ENCODE assay signal across 28 mouse cellular contexts in genomic region chr4:126852971-126853370, GRCm38 (mm10).
DNase-seq lines count a peak whose midpoint lies in the region; ATAC-seq lines count a peak whose summit lies in the region.
"Had no signal": no experiment of that assay in that cellular context is flagged by ENCODE, and none has a peak within 500 bp of the region (broad histone marks: within the 10 kb centered on the region; RNA-seq: fewer than 3 reads in every experiment).

No protein-coding gene starts in this region.

- no peaks in the 10 kb centered on the region for H3K9me3 ChIP-seq in heart, embryonic 10.5 days
- H3K9me3 ChIP-seq in liver, embryonic 11.5 days (ENCODE audit: control insufficient read depth, low read length): no peaks in the 10 kb centered on the region
- no peaks in the 10 kb centered on the region for H3K9me3 ChIP-seq in limb, embryonic 10.5 days (replicated peaks)
- H3K9me3 ChIP-seq: embryonic facial prominence, embryonic 15.5 days; forebrain, embryonic 13.5 days; heart, embryonic 13.5 days; hindbrain, embryonic 15.5 days; midbrain, embryonic 10.5 days; neural tube, embryonic 12.5 days had no signal

- DNase-seq in heart, embryonic 10.5 days (ENCODE audit: low spot score): no peak
- no peak for DNase-seq in heart, adult 18-20 months
- DNase-seq in liver, embryonic 11.5 days (ENCODE audit: low spot score): no peak
- DNase-seq in liver: no peak
- peak; percentile 54 for DNase-seq in cerebellum, postnatal 14 days
- DNase-seq in limb, embryonic 10.5 days (ENCODE audit: low spot score): no peak
- no peak for DNase-seq in gastrocnemius, postnatal 10 days
- DNase-seq: adrenal gland, postnatal 25 days; B cell, adult 2 months; gastrocnemius, postnatal 36 days; heart, adult 2 months; heart, postnatal 10 days; kidney, adult 8-10 months; kidney, postnatal 4 days; lung, adult 2 months; lung, postnatal 14 days; right cerebral cortex, postnatal 4 days; thymus, postnatal 4 days had no signal

- H3K4me2 ChIP-seq in liver, embryonic 11.5 days: no peak overlapping the region
- H3K4me2 ChIP-seq: embryonic facial prominence, embryonic 15.5 days; forebrain, embryonic 13.5 days; heart, embryonic 13.5 days; hindbrain, embryonic 15.5 days; neural tube, embryonic 12.5 days had no signal

- 0 out of 2 replicates have a peak, but pooled peaks have one; percentile 9 for ATAC-seq in liver, embryonic 11.5 days (replicated peaks; ENCODE audit: low FRiP score)
- ATAC-seq: forebrain, embryonic 13.5 days had no signal

- H3K27ac ChIP-seq in heart, embryonic 10.5 days: 0 out of 2 replicates have a peak overlapping the region, but pooled peaks have one; percentile 3
- no peak overlapping the region for H3K27ac ChIP-seq in liver, embryonic 11.5 days (ENCODE audit: low read depth, low read length)
- H3K27ac ChIP-seq in limb, embryonic 10.5 days: 0 out of 2 replicates have a peak overlapping the region, but pooled peaks have one; percentile 36
- H3K27ac ChIP-seq: embryonic facial prominence, embryonic 15.5 days; forebrain, embryonic 13.5 days; heart, adult 2 months; heart, embryonic 13.5 days; kidney, postnatal 0 days; liver, embryonic 14.5 days; midbrain, embryonic 10.5 days; neural tube, embryonic 12.5 days; stomach, postnatal 0 days had no signal

- peaks cover 40% of the 10 kb centered on the region; the same call in 1 of the 2 replicates for H3K36me3 ChIP-seq in heart, embryonic 10.5 days
- no peaks in the 10 kb centered on the region; the same call in 1 of the 2 replicates for H3K36me3 ChIP-seq in liver, embryonic 11.5 days (ENCODE audit: control insufficient read depth, insufficient read depth, low read length)
- H3K36me3 ChIP-seq in limb, embryonic 10.5 days: peaks cover 66% of the 10 kb centered on the region

- H3K4me1 ChIP-seq in heart, embryonic 10.5 days: peaks cover 26% of the 10 kb centered on the region
- no peaks in the 10 kb centered on the region for H3K4me1 ChIP-seq in liver, embryonic 11.5 days (replicated peaks; ENCODE audit: control insufficient read depth, insufficient read depth, low read length)
- 0 out of 2 replicates have a peak, but pooled peaks cover 5% of the 10 kb centered on the region for H3K4me1 ChIP-seq in limb, embryonic 10.5 days
- H3K4me1 ChIP-seq: forebrain, embryonic 13.5 days; hindbrain, embryonic 15.5 days; midbrain, embryonic 10.5 days; neural tube, embryonic 12.5 days had no signal

- WGBS in heart, embryonic 10.5 days: 64% methylated on average over 11 of the region's 11 CpGs
- WGBS in liver, embryonic 11.5 days: 73% methylated on average over 11 of the region's 11 CpGs
- WGBS in limb, embryonic 10.5 days: 68% methylated on average over 11 of the region's 11 CpGs

- H3K27me3 ChIP-seq in heart, embryonic 10.5 days (ENCODE audit: insufficient read depth, poor library complexity, severe bottlenecking): no peaks in the 10 kb centered on the region
- H3K27me3 ChIP-seq in liver, embryonic 11.5 days (replicated peaks; ENCODE audit: control insufficient read depth, insufficient read depth, low read length): no peaks in the 10 kb centered on the region
- H3K27me3 ChIP-seq in limb, embryonic 10.5 days (ENCODE audit: low read depth, poor library complexity, severe bottlenecking): no peaks in the 10 kb centered on the region
- H3K27me3 ChIP-seq: embryonic facial prominence, embryonic 15.5 days; forebrain, embryonic 13.5 days; heart, embryonic 13.5 days; hindbrain, embryonic 15.5 days; neural tube, embryonic 12.5 days had no signal

- no peak overlapping the region for H3K9ac ChIP-seq in liver, embryonic 11.5 days (ENCODE audit: low read depth, low read length)
- H3K9ac ChIP-seq: embryonic facial prominence, embryonic 15.5 days; forebrain, embryonic 13.5 days; heart, embryonic 13.5 days; hindbrain, embryonic 15.5 days; liver, embryonic 14.5 days; neural tube, embryonic 12.5 days had no signal

- H3K4me3 ChIP-seq in heart, embryonic 10.5 days: no peak overlapping the region
- H3K4me3 ChIP-seq in liver, embryonic 11.5 days (ENCODE audit: low read depth, low read length): no peak overlapping the region
- no peak overlapping the region for H3K4me3 ChIP-seq in limb, embryonic 10.5 days
- H3K4me3 ChIP-seq: embryonic facial prominence, embryonic 15.5 days; forebrain, embryonic 13.5 days; heart, adult 2 months; heart, embryonic 13.5 days; hindbrain, embryonic 15.5 days; midbrain, embryonic 10.5 days; myocyte; neural tube, embryonic 12.5 days had no signal

Comparison
In these comparisons a context has a peak if more than half of its experiments do, and no peak if none do; other contexts are left out.
1. DNase-seq: peak in cerebellum, postnatal 14 days (2 of 2); none in heart, embryonic 10.5 days (single experiment), heart, adult 18-20 months (0 of 2), liver, embryonic 11.5 days (single experiment), liver (single experiment), limb, embryonic 10.5 days (single experiment) and gastrocnemius, postnatal 10 days (single experiment).